Mouse (Mus musculus) forebrain, embryonic 13.5 days (tissue): ENCODE data around the gene Eif4e2. TPM values are rescaled to one million over a fixed set of nuclear protein-coding genes. Genes with fewer than 3 reads are reported as not detected.

Experiments
- ATAC-seq: fragments of 200-750 bp; cut with Nextera tagmentation; 2 replicates; pipeline ENCODE4 v1.8.0; 2017
- H3K27ac ChIP-seq: fragments of 300-500 bp; sonication (generic); 2 replicates; pipeline ENCODE4 v1.5.1; 2015; ENCODE audit warnings: inconsistent platforms, mild to moderate bottlenecking, moderate library complexity
- H3K27me3 ChIP-seq: fragments of 300-500 bp; sonication (generic); 2 replicates; pipeline ENCODE4 v1.6.1; 2015; ENCODE audit warnings: mild to moderate bottlenecking, inconsistent platforms
- H3K36me3 ChIP-seq: fragments of 300-500 bp; sonication (generic); 2 replicates; pipeline ENCODE4 v1.6.1; 2015; ENCODE audit warnings: mild to moderate bottlenecking, inconsistent platforms; ENCODE audit not compliant: poor library complexity, severe bottlenecking
- H3K4me1 ChIP-seq: fragments of 300-500 bp; sonication (generic); 2 replicates; pipeline ENCODE4 v1.6.1; 2015; ENCODE audit warnings: inconsistent platforms
- H3K4me2 ChIP-seq: fragments of 300-500 bp; sonication (generic); 2 replicates; pipeline ENCODE4 v1.6.1; 2015; ENCODE audit warnings: inconsistent platforms, mild to moderate bottlenecking, moderate library complexity
- H3K4me3 ChIP-seq: fragments of 300-500 bp; sonication (generic); 2 replicates; pipeline ENCODE4 v1.5.1; 2015; ENCODE audit warnings: mild to moderate bottlenecking, inconsistent platforms
- H3K9ac ChIP-seq: fragments of 300-500 bp; sonication (generic); 2 replicates; pipeline ENCODE4 v1.6.1; 2015; ENCODE audit warnings: mild to moderate bottlenecking, inconsistent platforms
- H3K9me3 ChIP-seq: fragments of 300-500 bp; sonication (generic); replicated peaks from 2 replicates; pipeline ENCODE4 v1.6.1; 2016; ENCODE audit warnings: inconsistent platforms
- WGBS: fragments of 180-500 bp; shearing (Covaris S2); methylation state at CpG from one replicate; pipeline ENCODE4 v1.1.7; 2015; 5-methylcytosine and 5-hydroxymethylcytosine counted together
- polyA plus RNA-seq: library from polyadenylated mRNA; unstranded; fragments of >200 nt; fragmentation: Nextera tagmentation; extraction: Ambion mirVana; gene quantifications from 2 replicates; pipeline ENCODE4 v1.2.1, GENCODE M21; 2015

Eif4e2 gene
- 103 and 108 TPM in 2 replicates for polyA plus RNA-seq

GRCm38 (mm10) chr1:87213735-87214704 lies at the start of gene Eif4e2:
Eif4e2 (plus strand) TSS chr1:87213914.
- under 1% methylated on average over 85 of the region's 99 CpGs for WGBS
- Histone ChIP-seq H3K4me1 (peaks cover 36% of the 10 kb centered on the region), H3K4me2 (peak within 1 kb of the TSS; percentile 77), H3K9ac (peak within 1 kb of the TSS; percentile 91), H3K36me3 (0 out of 2 replicates have a peak, but pooled peaks cover 3% of the 10 kb centered on the region), H3K27ac (peak within 1 kb of the TSS; percentile 96), H3K27me3 (0 out of 2 replicates have a peak, but pooled peaks cover 4% of the 10 kb centered on the region), H3K9me3 (no peaks in the 10 kb centered on the region), H3K4me3 (peak within 1 kb of the TSS; percentile 85)
- ATAC-seq: peak; percentile 98

- H3K4me3 ChIP-seq: no peak overlapping the region
- 37% methylated on average over 11 of the region's 11 CpGs for WGBS
- peak overlapping the region; percentile 49 for H3K27ac ChIP-seq
These were observed 49.4 kb upstream of the Eif4e2 start for GRCm38 (mm10) chr1:87164164-87164795.

GRCm38 (mm10) chr1:87164796-87165184 lies 48.9 kb upstream of the Eif4e2 start:
- peak overlapping the region; percentile 10; the same call in 1 of the 2 replicates for H3K4me2 ChIP-seq
- H3K4me1 ChIP-seq: peaks cover 38% of the 10 kb centered on the region
- H3K27me3 ChIP-seq: peaks cover 12% of the 10 kb centered on the region; the same call in 1 of the 2 replicates
- ATAC-seq: peak; percentile 29; the same call in 1 of the 2 replicates
- no peaks in the 10 kb centered on the region for H3K36me3 ChIP-seq
- no peaks in the 10 kb centered on the region for H3K9me3 ChIP-seq
- 29% methylated on average over 9 of the region's 9 CpGs for WGBS
- no peak overlapping the region for H3K9ac ChIP-seq
- H3K27ac ChIP-seq: peak overlapping the region; percentile 49
- no peak overlapping the region for H3K4me3 ChIP-seq

More at GRCm38 (mm10) chr1:87164164-87164795, 49.4 kb upstream of the Eif4e2 start:
- peak; percentile 42; the same call in 1 of the 2 replicates for ATAC-seq
- H3K4me2 ChIP-seq: peak overlapping the region; percentile 10; the same call in 1 of the 2 replicates
- H3K27me3 ChIP-seq: peaks cover 9% of the 10 kb centered on the region; the same call in 1 of the 2 replicates
- H3K9me3 ChIP-seq: no peaks in the 10 kb centered on the region
- peaks cover 32% of the 10 kb centered on the region for H3K4me1 ChIP-seq
- no peak overlapping the region for H3K9ac ChIP-seq
- H3K36me3 ChIP-seq: no peaks in the 10 kb centered on the region

- Histone ChIP-seq H3K36me3 (no peaks in the 10 kb centered on the region), H3K27me3 (peaks cover 21% of the 10 kb centered on the region; the same call in 1 of the 2 replicates), H3K4me3 (no peak overlapping the region), H3K27ac (peak overlapping the region; percentile 57), H3K4me1 (peaks cover 34% of the 10 kb centered on the region), H3K9ac (peak overlapping the region; percentile 5; the same call in 1 of the 2 replicates), H3K4me2 (peak overlapping the region; percentile 29; the same call in 1 of the 2 replicates), H3K9me3 (no peaks in the 10 kb centered on the region)
- no peak for ATAC-seq
- WGBS: 8% methylated on average over 19 of the region's 19 CpGs
These were observed 43.3 kb upstream of the Eif4e2 start for GRCm38 (mm10) chr1:87170458-87170857.

GRCm38 (mm10) chr1:87171312-87171711 lies 42.4 kb upstream of the Eif4e2 start:
- H3K4me2 ChIP-seq: no peak overlapping the region
- H3K27ac ChIP-seq: no peak overlapping the region
- H3K4me3 ChIP-seq: no peak overlapping the region
- WGBS: 94% methylated on average over 1 of the region's 1 CpGs
- peaks cover 41% of the 10 kb centered on the region for H3K4me1 ChIP-seq
- peaks cover 21% of the 10 kb centered on the region; the same call in 1 of the 2 replicates for H3K27me3 ChIP-seq
- H3K9me3 ChIP-seq: no peaks in the 10 kb centered on the region
- no peaks in the 10 kb centered on the region for H3K36me3 ChIP-seq
- H3K9ac ChIP-seq: no peak overlapping the region
- ATAC-seq: no peak

GRCm38 (mm10) chr1:87172316-87172715 lies 41.4 kb upstream of the Eif4e2 start:
- peaks cover 45% of the 10 kb centered on the region for H3K4me1 ChIP-seq
- H3K4me3 ChIP-seq: no peak overlapping the region
- no peaks in the 10 kb centered on the region for H3K9me3 ChIP-seq
- H3K4me2 ChIP-seq: no peak overlapping the region
- no peak overlapping the region for H3K27ac ChIP-seq
- H3K9ac ChIP-seq: no peak overlapping the region
- 58% methylated on average over 9 of the region's 9 CpGs for WGBS
- peaks cover 21% of the 10 kb centered on the region; the same call in 1 of the 2 replicates for H3K27me3 ChIP-seq
- no peak for ATAC-seq
- no peaks in the 10 kb centered on the region for H3K36me3 ChIP-seq

- WGBS: 27% methylated on average over 28 of the region's 28 CpGs
- Histone ChIP-seq H3K9me3 (no peaks in the 10 kb centered on the region), H3K4me1 (peaks cover 37% of the 10 kb centered on the region), H3K9ac (0 out of 2 replicates have a peak overlapping the region, but pooled peaks have one; percentile 21), H3K36me3 (no peaks in the 10 kb centered on the region), H3K27ac (no peak overlapping the region), H3K4me3 (no peak overlapping the region), H3K27me3 (peaks cover 19% of the 10 kb centered on the region; the same call in 1 of the 2 replicates), H3K4me2 (no peak overlapping the region)
- no peak for ATAC-seq
These were observed 39.4 kb upstream of the Eif4e2 start for GRCm38 (mm10) chr1:87174006-87174955.

- Histone ChIP-seq H3K9me3 (no peaks in the 10 kb centered on the region), H3K4me1 (peaks cover 22% of the 10 kb centered on the region), H3K36me3 (no peaks in the 10 kb centered on the region), H3K9ac (no peak overlapping the region), H3K4me2 (peak overlapping the region; percentile 35), H3K4me3 (no peak overlapping the region), H3K27ac (peak overlapping the region; percentile 62; the same call in 1 of the 2 replicates), H3K27me3 (peaks cover 13% of the 10 kb centered on the region; the same call in 1 of the 2 replicates)
- 3% methylated on average over 11 of the region's 11 CpGs for WGBS
- peak; percentile 94 for ATAC-seq
These were observed 37.8 kb upstream of the Eif4e2 start for GRCm38 (mm10) chr1:87175852-87176292.

GRCm38 (mm10) chr1:87180896-87181295 lies 32.8 kb upstream of the Eif4e2 start:
- Histone ChIP-seq H3K36me3 (no peaks in the 10 kb centered on the region), H3K9me3 (no peaks in the 10 kb centered on the region), H3K27me3 (peaks cover 37% of the 10 kb centered on the region), H3K27ac (no peak overlapping the region), H3K4me2 (no peak overlapping the region), H3K4me1 (peaks cover 27% of the 10 kb centered on the region), H3K4me3 (no peak overlapping the region), H3K9ac (no peak overlapping the region)
- ATAC-seq: no peak
- WGBS: 70% methylated on average over 5 of the region's 5 CpGs

GRCm38 (mm10) chr1:87183013-87183412 lies 30.7 kb upstream of the Eif4e2 start, which contains the start of gene Prss56:
Prss56 (plus strand) TSS chr1:87183313.
- no peak within 1 kb of the TSS for H3K9ac ChIP-seq
- WGBS: 55% methylated on average over 9 of the region's 9 CpGs
- H3K4me3 ChIP-seq: no peak within 1 kb of the TSS
- peaks cover 27% of the 10 kb centered on the region for H3K4me1 ChIP-seq
- ATAC-seq: no peak
- no peaks in the 10 kb centered on the region for H3K36me3 ChIP-seq
- H3K27me3 ChIP-seq: peaks cover 57% of the 10 kb centered on the region
- no peaks in the 10 kb centered on the region for H3K9me3 ChIP-seq
- H3K27ac ChIP-seq: no peak within 1 kb of the TSS
- no peak within 1 kb of the TSS for H3K4me2 ChIP-seq
